Mouse (Mus musculus) thymus, adult 2 months (tissue): ENCODE measurements around the gene Ly6g5b. TPM values are rescaled to one million over a fixed set of nuclear protein-coding genes. Genes with fewer than 3 reads are reported as not detected.

ENCODE experiments used
- DNase-seq: peaks from one replicate; pipeline ENCODE4 v3.0.0; 2021
- H3K27ac ChIP-seq: fragments of 200-500 bp; 2 replicates; pipeline ENCODE4 v1.5.1; 2012; ENCODE audit warnings: low read length, control low read depth; ENCODE audit not compliant: control insufficient read depth, insufficient read depth
- H3K27me3 ChIP-seq: fragments of 200-500 bp; 2 replicates; pipeline ENCODE4 v1.6.1; 2012; ENCODE audit warnings: mild to moderate bottlenecking, low read length, moderate library complexity, mixed read lengths; ENCODE audit not compliant: control insufficient read depth, insufficient read depth
- H3K36me3 ChIP-seq: fragments of 200-500 bp; 2 replicates; pipeline ENCODE4 v1.6.1; 2012; ENCODE audit warnings: mild to moderate bottlenecking, low read length, moderate library complexity; ENCODE audit not compliant: control insufficient read depth, insufficient read depth
- H3K4me1 ChIP-seq: fragments of 200-500 bp; replicated peaks from 2 replicates; pipeline ENCODE4 v1.6.1; 2012; ENCODE audit warnings: low read length; ENCODE audit not compliant: control insufficient read depth, insufficient read depth
- H3K4me3 ChIP-seq: fragments of 200-500 bp; 2 replicates; pipeline ENCODE4 v1.5.1; 2012; ENCODE audit warnings: mild to moderate bottlenecking, low read length, control low read depth, moderate library complexity; ENCODE audit not compliant: control insufficient read depth, insufficient read depth
- CTCF ChIP-seq: fragments of 200-500 bp; IDR thresholded peaks from 2 replicates; pipeline ENCODE4 v1.5.1; 2012; ENCODE audit warnings: mild to moderate bottlenecking, control low read depth, low read length, moderate library complexity, borderline replicate concordance; ENCODE audit not compliant: control insufficient read depth, poor library complexity, insufficient read depth; ENCODE audit errors: extremely low read depth
- POLR2A ChIP-seq: fragments of 200-500 bp; IDR thresholded peaks from 2 replicates; pipeline ENCODE4 v1.6.1; 2012; ENCODE audit warnings: mild to moderate bottlenecking, low read length, control low read depth, moderate library complexity; ENCODE audit not compliant: control insufficient read depth, poor library complexity, insufficient read depth; ENCODE audit errors: extremely low read depth
- WGBS: fragments of 180-500 bp; shearing (Covaris S2); methylation state at CpG from one replicate; pipeline ENCODE4 v1.1.7; 2018; 5-methylcytosine and 5-hydroxymethylcytosine counted together
- polyA plus RNA-seq: library from polyadenylated mRNA; depleted of rRNA; stranded (reverse); fragments of >200 nt; gene quantifications from 2 replicates; pipeline ENCODE4 v1.2.3, GENCODE M21; 2012

Ly6g5b gene
- polyA plus RNA-seq, 1 experiment: 8.3 TPM

DNA sequence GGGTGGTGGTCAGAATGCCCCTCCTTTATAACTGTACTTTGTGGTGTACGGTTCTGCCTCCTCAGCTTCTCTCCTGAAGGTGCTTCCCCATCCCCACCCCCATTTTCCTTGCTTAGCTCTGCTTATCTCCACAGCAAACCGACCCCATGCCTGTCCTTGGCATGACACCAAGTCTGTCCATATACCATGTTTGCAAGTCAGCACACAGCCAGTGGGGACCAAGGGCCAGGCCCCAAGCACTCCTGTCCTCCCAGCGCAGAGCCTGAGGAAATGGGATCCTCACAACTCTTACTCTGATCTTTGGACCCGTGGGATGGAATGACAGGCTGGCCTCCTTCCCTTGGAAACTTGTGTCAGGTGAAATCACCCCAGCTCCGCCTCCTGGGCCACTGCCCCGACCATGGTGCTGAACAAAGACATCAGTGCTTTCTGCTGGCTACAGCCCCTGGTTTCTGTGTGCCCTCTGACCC is 12.0 kb downstream of the Ly6g5b start:
- WGBS: 80% methylated on average over 6 of the region's 6 CpGs
- TF ChIP-seq CTCF (no peak), POLR2A (no peak)
- Histone ChIP-seq H3K4me1 (peaks cover 2% of the 10 kb centered on the region; the same call in 1 of the 2 replicates), H3K27ac (no peak overlapping the region), H3K4me3 (no peak overlapping the region), H3K27me3 (no peaks in the 10 kb centered on the region), H3K36me3 (peaks cover 40% of the 10 kb centered on the region)
- DNase-seq: no peak

DNA sequence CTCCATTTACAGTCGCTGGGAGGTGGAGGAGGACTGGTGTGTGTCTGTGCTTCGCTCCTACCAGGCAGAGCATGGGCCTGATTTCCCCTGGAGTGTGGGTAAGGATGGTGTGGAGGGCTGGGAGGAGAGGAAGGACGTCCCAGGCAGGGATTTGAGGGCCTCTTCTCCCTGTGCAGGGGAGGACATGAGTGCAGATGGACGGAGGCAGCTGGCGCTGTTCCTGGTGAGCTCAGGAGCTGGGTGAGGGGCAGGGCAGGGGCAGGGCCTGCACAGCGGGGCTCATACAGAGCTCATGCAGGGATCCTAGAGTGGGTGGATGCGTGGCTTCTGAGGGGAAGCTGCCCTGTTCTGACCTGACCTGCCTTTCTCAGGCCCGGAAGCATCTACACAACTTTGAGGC is 12.9 kb downstream of the Ly6g5b start:
- Histone ChIP-seq H3K27me3 (no peaks in the 10 kb centered on the region), H3K36me3 (peaks cover 44% of the 10 kb centered on the region), H3K27ac (no peak overlapping the region), H3K4me1 (peaks cover 2% of the 10 kb centered on the region; the same call in 1 of the 2 replicates), H3K4me3 (no peak overlapping the region)
- TF ChIP-seq POLR2A: no peak
- TF ChIP-seq CTCF: no peak
- 96% methylated on average over 8 of the region's 8 CpGs for WGBS
- DNase-seq: no peak

DNA sequence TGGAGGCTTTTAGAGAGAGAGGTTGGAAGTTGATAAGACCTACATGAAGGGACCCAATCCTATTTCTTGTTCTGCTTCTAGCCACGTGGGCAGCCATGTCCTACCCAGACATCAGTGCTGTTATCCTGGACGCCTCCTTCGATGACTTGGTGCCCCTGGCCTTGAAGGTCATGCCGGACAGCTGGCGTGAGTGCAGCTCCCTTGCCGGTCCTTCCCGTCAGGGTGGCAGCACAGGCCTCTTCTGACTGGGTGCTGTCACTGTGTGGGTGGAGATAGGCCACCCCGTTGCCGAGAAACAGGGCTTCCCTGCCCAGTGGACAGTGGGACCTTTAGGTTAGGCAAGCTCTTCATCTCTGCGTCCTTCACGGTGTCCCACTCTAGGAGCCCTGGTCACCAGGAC is 14.1 kb downstream of the Ly6g5b start:
- WGBS: 97% methylated on average over 11 of the region's 11 CpGs
- H3K4me3 ChIP-seq: no peak overlapping the region
- peaks cover 2% of the 10 kb centered on the region; the same call in 1 of the 2 replicates for H3K4me1 ChIP-seq
- TF ChIP-seq CTCF: no peak
- H3K36me3 ChIP-seq: peaks cover 55% of the 10 kb centered on the region
- H3K27ac ChIP-seq: no peak overlapping the region
- no peaks in the 10 kb centered on the region for H3K27me3 ChIP-seq
- DNase-seq: no peak

DNA sequence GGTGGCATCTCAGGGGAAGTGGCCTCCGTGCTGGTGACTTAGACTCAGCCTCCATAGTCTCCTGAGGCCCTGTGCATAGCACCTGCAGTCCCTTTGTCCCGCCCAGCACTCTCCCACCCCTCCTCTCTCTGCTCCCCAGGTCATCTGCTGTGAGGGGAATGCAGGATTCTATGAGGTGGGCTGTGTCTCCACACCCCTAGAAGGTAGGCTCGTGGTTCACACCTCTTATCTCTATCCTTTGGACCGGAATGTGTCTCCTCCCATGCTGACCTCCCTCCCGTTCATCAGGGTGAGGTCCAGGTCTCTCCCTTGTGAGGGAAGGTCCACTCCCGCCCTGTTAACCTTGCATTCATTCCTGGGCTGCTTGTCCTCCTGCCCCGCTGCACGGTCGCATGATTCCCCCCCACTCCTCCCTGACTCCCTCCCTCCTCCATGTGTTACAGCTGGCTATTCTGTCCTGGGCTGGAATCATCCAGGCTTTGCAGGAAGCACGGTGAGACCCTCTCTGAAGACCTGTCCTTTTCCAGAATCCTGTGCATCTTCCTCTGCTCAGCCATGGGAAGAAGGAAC is 14.9 kb downstream of the Ly6g5b start:
- WGBS: 96% methylated on average over 10 of the region's 10 CpGs
- peaks cover 57% of the 10 kb centered on the region for H3K36me3 ChIP-seq
- H3K4me1 ChIP-seq: no peaks in the 10 kb centered on the region

DNA sequence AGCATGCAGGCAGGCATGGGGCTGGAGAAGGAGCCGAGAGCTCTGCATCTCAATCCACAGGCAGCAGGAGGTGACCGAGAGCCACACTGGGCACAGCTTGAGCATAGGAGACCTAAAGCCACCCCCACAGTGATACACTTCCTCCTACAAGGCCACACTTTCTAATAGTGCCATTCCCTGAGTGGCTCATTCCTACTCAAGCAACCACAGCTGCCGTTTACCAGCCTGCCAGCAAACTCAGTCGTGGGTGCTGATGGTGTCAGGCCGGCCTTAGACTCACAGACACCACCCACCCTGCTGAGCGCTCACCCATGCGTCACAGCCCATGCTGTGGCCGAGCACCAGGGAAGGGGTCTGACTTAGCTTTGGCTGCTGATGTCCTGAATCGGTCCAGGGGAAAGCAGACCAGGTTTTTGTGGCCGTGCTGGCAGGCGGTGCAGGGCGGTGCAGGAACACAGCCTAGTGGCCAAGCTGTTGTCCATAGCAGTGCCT is 18.0 kb downstream of the Ly6g5b start:
- Histone ChIP-seq H3K27me3 (no peaks in the 10 kb centered on the region), H3K4me3 (no peak overlapping the region), H3K36me3 (peaks cover 63% of the 10 kb centered on the region), H3K27ac (no peak overlapping the region), H3K4me1 (no peaks in the 10 kb centered on the region)
- TF ChIP-seq POLR2A: no peak
- no peak for TF ChIP-seq CTCF
- peak; percentile 25 for DNase-seq
- WGBS: 97% methylated on average over 12 of the region's 12 CpGs

More for the DNA sequence above, 14.9 kb downstream of the Ly6g5b start:
- Histone ChIP-seq H3K27me3 (no peaks in the 10 kb centered on the region), H3K4me3 (no peak overlapping the region), H3K27ac (no peak overlapping the region)
- no peak for DNase-seq
- TF ChIP-seq POLR2A (no peak), CTCF (no peak)

DNA sequence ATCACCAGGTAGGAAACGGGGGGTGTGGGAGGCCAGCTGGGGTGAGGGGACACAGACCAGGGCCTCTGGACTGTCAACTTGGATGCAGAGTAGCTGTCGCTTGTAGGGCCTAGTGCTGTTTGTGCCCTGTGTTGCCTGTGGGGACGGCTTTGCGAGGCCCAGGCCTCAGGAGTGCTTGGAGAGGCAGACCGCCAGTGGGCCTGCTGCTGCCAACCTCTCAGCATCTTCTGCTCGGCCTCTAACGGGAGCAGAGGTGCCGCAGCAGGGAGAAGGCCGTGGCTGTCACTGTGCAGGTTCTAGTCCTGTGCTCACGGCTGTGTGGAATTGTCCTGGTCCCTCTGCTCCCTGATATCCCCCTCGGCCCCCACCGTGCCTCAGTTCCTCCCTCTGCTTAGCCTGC is 18.6 kb downstream of the Ly6g5b start:
- Histone ChIP-seq H3K36me3 (peaks cover 61% of the 10 kb centered on the region), H3K4me3 (no peak overlapping the region), H3K4me1 (no peaks in the 10 kb centered on the region), H3K27ac (no peak overlapping the region), H3K27me3 (no peaks in the 10 kb centered on the region)
- DNase-seq: no peak
- 97% methylated on average over 12 of the region's 12 CpGs for WGBS
- no peak for TF ChIP-seq POLR2A
- TF ChIP-seq CTCF: no peak

DNA sequence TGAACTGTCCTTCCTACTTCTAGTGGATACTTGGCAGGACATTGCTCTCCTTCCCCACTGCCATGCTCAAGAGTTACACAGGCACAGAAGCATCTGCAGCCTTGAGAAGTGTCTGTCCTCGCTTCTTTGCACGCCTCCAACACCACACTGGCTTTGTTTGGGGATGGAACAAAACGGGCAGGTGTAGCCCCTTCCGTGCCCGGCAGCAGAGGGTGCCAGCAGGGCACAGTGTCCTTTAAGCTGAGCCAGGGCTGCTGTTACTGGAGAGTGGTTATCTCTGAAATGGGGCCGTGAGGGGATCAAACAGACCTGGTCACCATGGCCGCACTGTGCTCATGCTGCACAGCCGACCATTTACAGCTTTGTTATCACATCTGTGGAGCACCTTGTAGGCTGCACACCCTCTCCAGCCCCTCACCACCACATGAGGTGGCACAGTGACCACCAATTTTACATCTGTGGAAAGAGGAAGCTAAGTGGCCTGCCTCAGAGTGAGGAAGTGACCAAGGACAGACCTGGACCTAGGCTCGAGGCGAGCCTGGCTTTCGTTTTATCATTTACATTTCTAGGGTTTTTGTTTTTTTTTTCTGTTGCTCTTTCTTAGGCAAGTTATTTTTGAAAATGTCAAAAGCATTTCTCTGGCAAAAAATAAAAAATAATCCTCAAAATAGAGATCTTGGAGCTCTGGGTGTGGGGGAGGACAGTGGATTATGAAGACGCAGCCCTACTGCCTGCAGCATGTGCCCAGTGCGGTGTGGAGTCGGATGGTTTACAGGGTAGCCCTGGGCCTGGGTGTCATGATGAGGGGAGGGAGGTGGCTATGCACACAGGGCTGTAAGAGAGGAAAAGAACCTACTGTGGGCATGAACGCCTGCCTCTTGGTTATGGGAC is 20.5 kb downstream of the Ly6g5b start:
- H3K27me3 ChIP-seq: no peaks in the 10 kb centered on the region
- no peak overlapping the region for H3K27ac ChIP-seq
- DNase-seq: no peak
- peaks cover 9% of the 10 kb centered on the region for H3K4me1 ChIP-seq
- no peak overlapping the region for H3K4me3 ChIP-seq
- no peak for TF ChIP-seq POLR2A
- no peak for TF ChIP-seq CTCF
- 91% methylated on average over 15 of the region's 15 CpGs for WGBS
- peaks cover 47% of the 10 kb centered on the region for H3K36me3 ChIP-seq
